In the genomic region with DNA sequence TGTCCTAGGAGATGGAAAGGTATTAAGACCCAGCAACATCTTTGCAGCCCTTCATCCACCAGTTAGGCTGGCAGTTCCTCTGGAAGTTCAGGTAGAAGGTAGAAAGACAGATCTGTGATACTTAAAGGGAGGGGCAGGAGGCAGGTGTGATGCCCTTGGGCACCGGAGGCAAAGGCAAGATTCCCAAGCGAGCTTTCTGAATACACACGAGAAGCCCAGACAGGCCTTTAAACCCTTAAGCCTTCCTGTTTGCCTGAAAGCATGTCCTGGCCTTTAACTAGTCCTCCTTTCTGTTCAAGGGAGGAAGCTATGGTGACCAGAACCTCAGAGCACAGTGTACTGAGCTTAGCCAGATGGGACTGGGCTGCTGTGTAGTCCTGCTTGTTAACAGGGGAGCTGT, we compare ENCODE assay signal across 16 mouse cellular contexts.
"Had no signal": no experiment of that assay in that cellular context is flagged by ENCODE, and none has a peak within 500 bp of the region (broad histone marks: within the 10 kb centered on the region; RNA-seq: fewer than 3 reads in every experiment).

No protein-coding gene starts in this region.

- H3K27me3 ChIP-seq: limb, embryonic 12.5 days; liver, embryonic 13.5 days; lung, embryonic 15.5 days had no signal

- H3K4me2 ChIP-seq: limb, embryonic 12.5 days; liver, embryonic 13.5 days; lung, embryonic 15.5 days had no signal

- H3K4me3 ChIP-seq: limb, embryonic 12.5 days; liver, embryonic 13.5 days; lung, embryonic 15.5 days; megakaryocyte, embryonic 14.5 days had no signal

- H3K9ac ChIP-seq: limb, embryonic 12.5 days; liver, embryonic 13.5 days; liver, postnatal 0 days; lung, embryonic 15.5 days had no signal

- H3K36me3 ChIP-seq: limb, embryonic 12.5 days; liver, embryonic 13.5 days; lung, embryonic 15.5 days had no signal

- H3K27ac ChIP-seq: kidney, postnatal 0 days; limb, embryonic 12.5 days; liver, embryonic 13.5 days; lung, embryonic 15.5 days; macrophage had no signal

- ATAC-seq: liver, postnatal 0 days; midbrain, embryonic 16.5 days had no signal

- H3K9me3 ChIP-seq: limb, embryonic 12.5 days; liver, embryonic 13.5 days; lung, embryonic 15.5 days had no signal

- DNase-seq: kidney, adult 11 months; kidney, adult 9 months; kidney, postnatal 4 days; liver; liver, embryonic 13.5 days; liver, postnatal 0 days; lung, postnatal 14 days; right cerebral cortex, adult 18-20 months; right cerebral cortex, postnatal 25 days; thymus, postnatal 36 days had no signal
